Mouse (Mus musculus): ENCODE data around the gene Ecm2. TPM values are rescaled to one million over a fixed set of nuclear protein-coding genes. Genes with fewer than 3 reads are reported as not detected.
A peak's percentile ranks its signal among the peaks of the same experiment; 100 is the strongest.

Gene Ecm2
- total RNA-seq (2021): 10 to 100 TPM; 13.2 to 13.8 TPM

- DNase-seq: no peak
These were observed at the start of gene Ecm2 for GRCm38 (mm10) chr13:49504510-49504909. Ecm2 (plus strand) TSS chr13:49504810.

GRCm38 (mm10) chr13:49460276-49460675 is 44.3 kb upstream of the Ecm2 start:
- DNase-seq: no peak

- DNase-seq: no peak
These were observed 43.8 kb upstream of the Ecm2 start for GRCm38 (mm10) chr13:49460692-49461414.

DNA sequence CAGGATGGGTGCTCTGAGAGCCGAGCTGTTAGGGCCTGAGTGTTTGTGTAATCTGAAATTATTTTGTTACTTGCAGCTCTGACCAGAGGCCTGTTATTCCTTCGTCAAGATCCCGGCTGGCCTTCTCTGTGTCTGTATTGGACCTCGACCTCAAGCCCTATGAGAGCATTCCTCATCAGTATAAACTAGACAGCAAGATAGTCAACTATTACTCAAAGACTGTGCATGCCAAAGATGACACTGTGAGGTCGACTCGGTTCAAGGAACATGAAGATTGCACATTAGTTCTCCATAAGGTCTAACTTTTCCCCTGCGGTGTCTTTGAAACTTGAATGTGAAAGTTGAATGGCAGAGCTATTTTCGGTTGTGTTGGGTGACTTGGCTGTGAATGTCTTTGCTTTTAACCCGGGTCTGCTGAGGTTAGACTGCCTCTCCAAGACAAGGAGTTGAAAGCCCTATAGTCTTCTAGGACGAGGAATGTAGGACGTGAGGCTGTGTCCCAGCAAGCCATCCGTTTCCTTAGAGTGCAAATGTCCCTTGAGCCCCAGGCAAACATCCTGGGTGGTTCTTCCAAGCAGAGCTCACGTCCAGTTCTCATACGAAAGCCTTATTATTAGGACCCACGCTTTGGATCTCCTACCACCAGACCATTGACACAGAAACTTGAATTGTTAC is 43.0 kb upstream of the Ecm2 start:
- DNase-seq: no peak

GRCm38 (mm10) chr13:49462921-49463320 is 41.7 kb upstream of the Ecm2 start:
- DNase-seq: no peak

DNA sequence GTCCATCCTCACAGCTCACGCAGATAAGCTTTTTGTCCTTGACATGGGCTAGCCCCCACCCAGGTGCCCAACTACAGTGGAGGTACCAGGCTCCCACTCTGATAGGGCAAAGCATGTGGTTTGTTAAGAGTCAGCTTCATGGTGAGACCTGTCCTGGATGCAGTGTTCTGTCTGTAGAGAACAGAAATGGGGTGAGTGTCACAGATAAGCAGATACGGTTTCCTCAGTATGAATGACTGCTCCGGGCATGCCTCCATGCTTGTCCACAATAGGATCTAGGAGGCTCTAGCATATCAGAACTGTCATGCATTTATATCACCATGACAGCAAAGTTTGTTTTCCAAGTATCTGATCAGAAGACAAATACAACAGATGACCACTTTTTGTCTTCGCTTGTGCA is 38.7 kb upstream of the Ecm2 start:
- no peak for DNase-seq

- DNase-seq: peak; percentile 82
These were observed 38.1 kb upstream of the Ecm2 start for GRCm38 (mm10) chr13:49466393-49467075.

GRCm38 (mm10) chr13:49467585-49467984 is 37.0 kb upstream of the Ecm2 start:
- DNase-seq: no peak

GRCm38 (mm10) chr13:49469002-49469401 is 35.6 kb upstream of the Ecm2 start:
- DNase-seq: no peak

- DNase-seq: no peak
These were observed 34.3 kb upstream of the Ecm2 start for GRCm38 (mm10) chr13:49470319-49470718.

DNA sequence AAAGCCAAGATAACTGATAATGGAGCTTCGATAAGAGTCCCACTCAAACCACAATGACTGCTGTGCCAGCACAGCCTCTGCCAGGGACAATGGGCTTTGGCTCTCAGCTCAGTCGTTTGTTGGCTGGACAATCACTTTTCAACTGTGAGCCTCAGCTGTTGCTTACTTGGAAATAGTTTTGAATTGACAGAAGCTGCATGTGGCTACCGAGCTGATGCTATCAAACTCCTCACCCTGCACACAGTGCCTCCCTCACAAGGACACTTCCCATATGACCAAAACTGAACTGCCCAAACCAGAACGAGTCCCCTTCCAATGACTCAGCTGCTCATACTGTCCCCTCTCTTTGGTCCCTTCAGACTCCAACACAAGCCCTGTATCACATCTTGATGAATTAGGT is 33.8 kb upstream of the Ecm2 start:
- DNase-seq: peak; percentile 44

GRCm38 (mm10) chr13:49471981-49472675 is 32.5 kb upstream of the Ecm2 start:
- no peak for DNase-seq

DNA sequence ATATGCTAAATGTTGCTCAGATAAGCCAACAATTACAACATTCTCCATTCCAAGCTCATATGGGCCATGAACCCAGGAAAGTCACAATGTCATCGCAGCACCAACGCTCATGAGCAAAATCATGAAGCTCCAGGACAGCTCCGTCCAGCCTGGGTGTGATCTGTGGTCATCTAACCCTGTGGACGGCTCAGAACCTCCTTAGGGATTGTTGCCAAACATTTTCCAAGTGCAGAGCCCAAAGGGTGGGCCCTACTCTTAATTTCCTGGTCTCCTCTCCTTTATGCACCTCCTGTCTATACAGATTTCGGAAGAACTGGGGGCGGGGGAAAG is 32.0 kb upstream of the Ecm2 start:
- DNase-seq: no peak

DNA sequence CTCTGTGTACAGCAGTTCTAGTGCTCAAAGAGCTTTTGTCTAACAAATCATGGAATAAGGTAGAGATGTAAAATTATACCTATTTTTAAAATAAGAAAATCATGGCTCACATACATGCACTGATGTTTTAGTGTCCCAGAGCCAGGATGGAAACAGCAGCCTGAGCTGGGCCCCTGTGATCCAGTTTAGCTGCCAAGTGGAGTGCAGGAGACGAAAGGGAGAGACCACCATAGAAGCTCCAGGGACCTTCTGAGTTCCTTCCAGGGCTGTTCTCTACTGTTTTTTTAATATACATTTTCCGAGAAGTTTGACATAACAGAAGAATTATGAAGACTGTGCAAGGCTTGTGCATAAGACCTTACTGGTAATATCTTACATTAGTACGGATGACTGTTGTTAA is 26.7 kb upstream of the Ecm2 start:
- DNase-seq: no peak

DNA sequence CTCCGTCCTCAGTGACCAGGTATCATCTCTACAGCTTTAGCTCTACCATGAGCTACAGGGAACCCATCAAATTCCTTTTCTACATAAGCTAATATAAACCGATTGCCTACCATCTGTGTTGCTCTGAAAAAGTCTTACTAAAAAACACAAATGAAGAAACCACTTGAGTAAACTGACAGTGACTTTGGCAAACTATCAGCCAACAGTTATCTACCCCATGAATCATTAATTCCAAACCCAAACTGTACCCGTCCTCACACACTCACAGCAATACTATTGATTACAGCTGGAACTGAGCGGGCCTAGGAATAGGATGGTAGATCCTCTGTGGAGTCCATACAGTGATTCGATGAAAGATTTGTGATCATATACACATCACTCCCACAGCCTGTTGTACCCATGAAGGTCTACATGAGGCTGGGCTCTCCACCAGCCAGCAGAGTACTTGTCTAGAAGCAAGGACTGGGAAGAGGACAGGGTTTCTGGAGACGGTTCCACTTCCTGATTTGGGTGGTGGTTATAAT is 25.7 kb upstream of the Ecm2 start:
- no peak for DNase-seq

DNA sequence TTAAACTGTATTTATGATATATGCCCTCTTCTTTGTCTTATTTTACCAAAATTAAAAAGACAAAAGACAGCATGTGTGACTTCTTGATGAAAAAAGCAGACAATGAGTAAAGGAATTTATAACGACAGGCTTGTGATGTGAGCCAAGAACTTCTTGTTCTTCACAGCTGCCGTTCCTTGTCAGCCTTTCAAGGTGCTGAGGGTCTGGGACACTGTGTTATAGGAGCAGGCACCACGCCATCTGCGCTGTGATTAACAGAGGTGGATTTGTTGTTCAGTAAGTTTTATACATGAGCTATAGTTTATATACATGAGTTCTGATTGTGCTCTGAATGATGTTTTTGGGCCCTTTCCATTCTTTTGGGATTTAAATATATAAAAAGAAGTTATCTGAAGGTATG is 25.2 kb upstream of the Ecm2 start:
- DNase-seq: peak; percentile 27

DNA sequence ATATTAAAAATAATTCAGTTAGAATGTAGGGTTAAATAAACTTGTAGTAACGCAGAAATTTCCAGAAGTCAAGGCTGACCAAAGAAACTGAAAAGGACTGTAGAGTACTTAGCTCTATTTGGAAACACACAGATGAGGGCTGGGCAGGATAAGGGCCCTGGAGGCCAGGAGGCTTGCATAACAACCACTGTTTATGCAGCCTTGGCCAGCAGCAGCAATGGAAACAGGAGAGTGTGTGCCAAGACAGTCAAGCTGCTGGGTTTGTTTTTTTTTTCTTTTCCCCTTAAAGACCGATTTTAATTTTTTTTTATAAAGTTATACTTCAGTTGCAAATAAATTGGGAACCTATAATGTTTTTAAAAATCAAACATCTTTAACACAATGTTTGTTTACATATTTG is 24.6 kb upstream of the Ecm2 start:
- DNase-seq: peak; percentile 84

DNA sequence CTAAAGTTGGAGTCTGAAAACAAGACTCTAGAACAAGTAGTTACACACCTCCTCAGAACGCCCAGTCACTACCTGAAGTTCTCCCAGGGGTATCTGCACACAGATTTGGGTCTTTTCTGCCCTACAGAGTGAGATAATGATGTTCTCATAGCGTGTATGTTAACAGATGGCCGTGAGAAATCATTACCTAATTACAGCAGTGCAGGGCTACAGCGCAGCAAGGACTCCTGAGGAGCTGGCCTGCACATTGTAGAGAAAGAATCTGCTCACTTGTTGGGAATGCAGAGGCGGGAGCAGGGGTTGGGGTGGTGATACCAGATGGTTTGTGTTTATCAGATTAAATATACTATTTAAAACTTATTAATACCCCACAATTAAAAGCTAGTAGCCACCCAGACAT is 24.1 kb upstream of the Ecm2 start:
- peak; percentile 42 for DNase-seq

- no peak for DNase-seq
These were observed 19.2 kb upstream of the Ecm2 start for GRCm38 (mm10) chr13:49485388-49485787.

GRCm38 (mm10) chr13:49492376-49493368 is 11.9 kb upstream of the Ecm2 start, which contains the start of gene Tes3-ps:
Tes3-ps (plus strand) TSS chr13:49493318.
- DNase-seq: no peak

- no peak for DNase-seq
These were observed 1.2 kb downstream of the Ecm2 start for GRCm38 (mm10) chr13:49505776-49506175.

GRCm38 (mm10) chr13:49507176-49507575 is 2.6 kb downstream of the Ecm2 start:
- DNase-seq: no peak
